Mouse (Mus musculus) gastrocnemius, adult 18-20 months (tissue): Measurements from ENCODE around the gene Als2cl. TPM values are rescaled to one million over a fixed set of nuclear protein-coding genes. Genes with fewer than 3 reads are reported as not detected.

Source experiments
- microRNA-seq: library from miRNA; unstranded; fragments of <30 nt; microRNA quantifications from one replicate; pipeline ENCODE4 v1.2.0, GENCODE M21; 2021
- total RNA-seq, 2 experiments: library from RNA; stranded (reverse); gene quantifications; 2 replicates each; pipeline ENCODE4 v1.2.3; 2021

Gene Als2cl
- total RNA-seq, 2 experiments from 2014 or later = 4.2 to 4.7 TPM

Small RNA genes within 50 kb of the gene (microRNA-seq; reads per million reads assigned to microRNA genes)
- gene Gm24269 = not detected

Other genes with a start within 250 kb of the Als2cl start
- 1 to 10 TPM; 3.6 to 3.7 TPM for gene Nbeal2, start 225.7 kb upstream of the Als2cl start, total RNA-seq
- gene Ccdc12, start 223.4 kb upstream of the Als2cl start, total RNA-seq = 10 to 100 TPM; 42.4 to 45.8 TPM
- gene Myl3, start 138.0 kb upstream of the Als2cl start, total RNA-seq = 100 to 1,000 TPM; 624 to 860 TPM
- gene Pth1r, start 132.7 kb upstream of the Als2cl start, total RNA-seq = 1 to 10 TPM in 1 of 2 experiments, under 1 TPM in 1; 0.82 to 1.1 TPM
- not detected for gene Prss42, start 81.7 kb upstream of the Als2cl start, total RNA-seq
- gene Prss44, start 65.9 kb upstream of the Als2cl start, total RNA-seq = not detected
- gene Prss43, start 53.2 kb upstream of the Als2cl start, total RNA-seq = not detected
- gene Prss45, start 45.3 kb upstream of the Als2cl start, total RNA-seq = not detected
- not detected for gene Prss46, start 35.4 kb upstream of the Als2cl start, total RNA-seq
- gene Prss50, start 21.9 kb upstream of the Als2cl start, total RNA-seq = not detected
- 1 to 10 TPM in 1 of 2 experiments, under 1 TPM in 1; 0.91 to 1.0 TPM for gene Tmie, start 243 bp downstream of the Als2cl start, total RNA-seq
- gene Fam240a, start 37.0 kb downstream of the Als2cl start, total RNA-seq = 1 to 10 TPM; 1.2 TPM
- not detected for gene Tdgf1, start 66.3 kb downstream of the Als2cl start, total RNA-seq
- gene Lrrc2, start 71.7 kb downstream of the Als2cl start, total RNA-seq = 100 to 1,000 TPM in 1 of 2 experiments, 10 to 100 TPM in 1; 82.8 to 112 TPM
- 1 to 10 TPM in 1 of 2 experiments, under 1 TPM in 1; 0.94 to 2.4 TPM for gene Rtp3, start 110.7 kb downstream of the Als2cl start, total RNA-seq
- gene Ltf, start 139.4 kb downstream of the Als2cl start, total RNA-seq = under 1 TPM in 1 of 2 experiments, not detected in 1; 0.07 TPM
- gene Ccrl2, start 177.6 kb downstream of the Als2cl start, total RNA-seq = 1 to 10 TPM; 7.7 to 7.9 TPM
- 10 to 100 TPM; 72.4 to 82.2 TPM for gene Lrrfip2, start 237.7 kb downstream of the Als2cl start, total RNA-seq